Mouse (Mus musculus): ENCODE data around the gene Alpl.

Alpl gene

DNA sequence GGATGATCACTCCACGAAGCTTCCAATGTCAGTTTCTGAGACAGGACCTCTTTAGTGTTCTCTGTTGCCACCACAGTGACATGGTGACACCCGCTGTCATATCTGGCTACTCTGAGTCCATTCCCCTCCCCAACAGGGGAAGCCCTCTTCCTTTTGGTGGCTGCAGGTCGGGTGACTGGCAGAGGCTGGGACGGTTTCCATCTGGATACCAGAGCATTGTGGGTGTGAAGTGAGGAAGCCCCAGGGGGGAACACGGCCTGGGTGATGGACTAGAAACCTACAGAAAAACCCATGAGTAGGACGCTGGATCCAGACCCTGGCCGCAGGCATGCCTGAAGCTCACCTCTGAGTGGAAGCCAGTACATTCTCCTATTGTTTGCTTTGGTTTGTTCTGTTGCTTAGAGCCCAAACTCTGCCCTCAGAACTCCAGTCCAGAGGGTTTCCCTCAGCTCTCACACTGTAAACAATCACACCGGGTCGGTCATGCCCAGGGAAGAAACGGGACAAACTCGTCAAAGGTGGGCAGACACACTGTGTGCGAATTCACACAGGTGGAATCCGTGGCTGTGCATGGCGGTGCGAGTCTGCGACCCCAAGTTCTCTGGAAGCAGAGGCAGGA is 23.6 kb downstream of the Alpl start:
- Histone ChIP-seq H3K36me3 (ENCODE audit: insufficient read depth, low read length) (peaks cover 57% of the 10 kb centered on the region), H3K9me3 (ENCODE audit: low read length) (no peaks in the 10 kb centered on the region), H3K4me3 (replicated peaks; ENCODE audit: low read length) (peak overlapping the region; percentile 30), H3K27me3 (ENCODE audit: insufficient read depth, low read length) (no peaks in the 10 kb centered on the region), H3K4me1 (replicated peaks; ENCODE audit: low read depth, low read length) (peaks cover 92% of the 10 kb centered on the region)
- no peak for TF ChIP-seq POU5F1 (IDR thresholded peaks at IDR 0.05; ENCODE audit: borderline replicate concordance, low read length)
- no peak for TF ChIP-seq NANOG (IDR thresholded peaks at IDR 0.05; ENCODE audit: borderline replicate concordance, low read length)
- no peak for TF ChIP-seq CTCF (conservative IDR thresholded peaks at IDR 0.05; ENCODE audit: low read length)

DNA sequence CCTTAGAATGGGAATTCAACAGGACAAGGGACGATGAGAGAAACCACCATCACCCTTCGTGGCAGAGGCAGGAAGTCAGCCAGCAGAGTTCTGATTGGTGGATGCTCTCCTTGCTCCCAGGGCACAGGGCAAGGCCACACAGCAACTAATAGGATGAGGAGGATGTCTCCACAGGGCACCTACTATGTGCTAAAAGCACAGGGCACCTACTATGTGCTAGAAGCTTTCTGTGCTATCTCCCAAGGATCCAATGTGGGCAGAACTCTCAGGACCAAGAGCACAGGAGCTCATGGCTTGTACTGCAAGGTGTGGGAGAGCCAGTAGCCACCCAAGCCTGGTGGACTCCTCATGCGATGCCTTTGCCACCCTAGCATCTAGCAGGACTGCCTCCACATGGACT is 24.4 kb downstream of the Alpl start:
- TF ChIP-seq CTCF (conservative IDR thresholded peaks at IDR 0.05; ENCODE audit: low read length) (no peak), NANOG (IDR thresholded peaks at IDR 0.05; ENCODE audit: borderline replicate concordance, low read length) (no peak), POU5F1 (IDR thresholded peaks at IDR 0.05; ENCODE audit: borderline replicate concordance, low read length) (no peak)
- no peaks in the 10 kb centered on the region for H3K9me3 ChIP-seq (ENCODE audit: low read length)
- peak overlapping the region; percentile 2; the same call in 1 of the 2 replicates for H3K4me3 ChIP-seq (replicated peaks; ENCODE audit: low read length)
- H3K36me3 ChIP-seq (ENCODE audit: insufficient read depth, low read length): peaks cover 64% of the 10 kb centered on the region
- H3K27me3 ChIP-seq (ENCODE audit: insufficient read depth, low read length): no peaks in the 10 kb centered on the region
- peaks cover 92% of the 10 kb centered on the region for H3K4me1 ChIP-seq (replicated peaks; ENCODE audit: low read depth, low read length)

DNA sequence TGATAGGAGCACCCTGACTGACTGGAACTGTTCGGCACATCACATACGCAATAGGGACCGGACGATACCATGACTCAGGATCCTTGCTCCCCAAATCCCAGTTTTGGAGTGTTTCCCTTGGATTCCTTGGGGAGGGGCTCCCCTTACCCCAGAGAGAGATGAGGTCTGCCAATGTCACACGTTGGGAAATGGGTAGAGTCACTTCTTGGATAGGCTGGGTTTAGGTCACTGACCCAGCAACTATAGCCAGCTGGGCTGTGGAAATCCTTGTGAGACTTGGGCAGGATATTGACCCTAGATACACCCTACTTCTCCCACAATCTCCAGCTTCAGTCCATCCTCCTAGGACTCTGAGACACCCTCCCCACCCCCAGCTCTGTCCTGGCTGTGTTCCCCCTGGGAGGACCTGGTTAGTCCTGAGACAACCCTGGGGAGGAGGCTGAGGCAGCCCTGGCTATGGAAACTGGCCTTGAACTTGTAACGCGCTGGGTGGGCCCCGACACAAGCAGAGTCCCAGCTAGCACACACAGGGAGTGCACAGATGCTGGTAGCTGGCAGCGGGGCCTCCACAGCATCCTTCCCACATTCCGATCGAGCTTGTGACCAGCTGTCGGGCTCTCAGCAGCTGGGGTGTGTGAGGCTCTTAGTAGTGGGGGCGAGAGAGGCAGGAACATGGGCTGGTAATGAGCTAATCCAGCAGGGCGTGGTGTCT is 25.1 kb downstream of the Alpl start:
- Histone ChIP-seq H3K9me3 (ENCODE audit: low read length) (no peaks in the 10 kb centered on the region), H3K4me3 (replicated peaks; ENCODE audit: low read length) (peak overlapping the region; percentile 2), H3K4me1 (replicated peaks; ENCODE audit: low read depth, low read length) (peaks cover 94% of the 10 kb centered on the region), H3K27me3 (ENCODE audit: insufficient read depth, low read length) (no peaks in the 10 kb centered on the region), H3K36me3 (ENCODE audit: insufficient read depth, low read length) (peaks cover 65% of the 10 kb centered on the region)
- TF ChIP-seq CTCF (conservative IDR thresholded peaks at IDR 0.05; ENCODE audit: low read length) (no peak), NANOG (IDR thresholded peaks at IDR 0.05; ENCODE audit: borderline replicate concordance, low read length) (no peak), POU5F1 (IDR thresholded peaks at IDR 0.05; ENCODE audit: borderline replicate concordance, low read length) (no peak)

DNA sequence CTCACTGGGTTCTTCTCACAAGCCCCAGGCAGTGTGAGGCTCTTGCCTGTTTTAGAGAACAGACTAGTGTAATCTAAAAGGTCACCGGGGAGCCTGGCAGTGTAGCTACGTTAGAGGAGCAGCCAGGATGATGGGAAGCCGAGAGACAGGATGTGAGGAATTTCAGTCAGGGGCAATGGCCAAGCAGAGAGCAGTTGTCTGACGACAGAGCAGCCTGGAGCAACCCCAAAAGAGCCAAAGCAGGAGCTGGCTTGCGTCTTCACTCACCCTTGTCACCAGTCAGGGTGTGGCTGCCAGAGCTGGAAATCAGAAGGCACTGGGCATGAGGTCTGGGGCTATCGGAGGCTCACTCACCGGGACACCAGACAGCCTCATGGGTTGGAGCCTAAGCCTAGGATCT is 26.5 kb downstream of the Alpl start:
- H3K9me3 ChIP-seq (ENCODE audit: low read length): no peaks in the 10 kb centered on the region
- TF ChIP-seq NANOG (IDR thresholded peaks at IDR 0.05; ENCODE audit: borderline replicate concordance, low read length): no peak
- TF ChIP-seq POU5F1 (IDR thresholded peaks at IDR 0.05; ENCODE audit: borderline replicate concordance, low read length): no peak
- TF ChIP-seq CTCF (conservative IDR thresholded peaks at IDR 0.05; ENCODE audit: low read length): no peak
- H3K36me3 ChIP-seq (ENCODE audit: insufficient read depth, low read length): peaks cover 71% of the 10 kb centered on the region
- H3K27me3 ChIP-seq (ENCODE audit: insufficient read depth, low read length): no peaks in the 10 kb centered on the region
- peak overlapping the region; percentile 37 for H3K4me3 ChIP-seq (replicated peaks; ENCODE audit: low read length)
- peaks cover 100% of the 10 kb centered on the region for H3K4me1 ChIP-seq (replicated peaks; ENCODE audit: low read depth, low read length)

DNA sequence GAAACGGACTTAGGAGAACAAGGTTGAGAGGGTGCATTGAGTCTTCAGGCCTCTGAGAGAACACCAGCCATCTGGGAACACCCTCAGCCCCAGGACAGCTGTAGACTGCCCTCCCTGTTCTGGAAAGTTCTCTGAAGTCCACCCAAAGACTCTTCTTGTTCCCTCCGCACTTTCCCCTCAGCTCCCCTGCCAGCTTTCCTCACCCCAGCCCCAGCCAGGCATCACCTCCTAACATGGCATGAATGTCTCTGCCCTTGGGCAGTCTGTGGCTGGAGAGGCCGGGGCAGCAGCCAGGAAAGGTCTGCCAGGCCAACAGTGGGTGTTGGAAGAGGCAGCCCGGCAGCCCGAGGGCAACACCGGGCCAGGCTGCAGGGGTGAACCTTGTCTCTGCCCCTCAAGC is 27.4 kb downstream of the Alpl start:
- H3K4me3 ChIP-seq (replicated peaks; ENCODE audit: low read length): peak overlapping the region; percentile 37; the same call in 1 of the 2 replicates
- no peaks in the 10 kb centered on the region for H3K27me3 ChIP-seq (ENCODE audit: insufficient read depth, low read length)
- TF ChIP-seq NANOG (IDR thresholded peaks at IDR 0.05; ENCODE audit: borderline replicate concordance, low read length) (no peak), CTCF (conservative IDR thresholded peaks at IDR 0.05; ENCODE audit: low read length) (no peak), POU5F1 (IDR thresholded peaks at IDR 0.05; ENCODE audit: borderline replicate concordance, low read length) (no peak)
- H3K36me3 ChIP-seq (ENCODE audit: insufficient read depth, low read length): peaks cover 68% of the 10 kb centered on the region
- H3K9me3 ChIP-seq (ENCODE audit: low read length): no peaks in the 10 kb centered on the region
- H3K4me1 ChIP-seq (replicated peaks; ENCODE audit: low read depth, low read length): peaks cover 99% of the 10 kb centered on the region

DNA sequence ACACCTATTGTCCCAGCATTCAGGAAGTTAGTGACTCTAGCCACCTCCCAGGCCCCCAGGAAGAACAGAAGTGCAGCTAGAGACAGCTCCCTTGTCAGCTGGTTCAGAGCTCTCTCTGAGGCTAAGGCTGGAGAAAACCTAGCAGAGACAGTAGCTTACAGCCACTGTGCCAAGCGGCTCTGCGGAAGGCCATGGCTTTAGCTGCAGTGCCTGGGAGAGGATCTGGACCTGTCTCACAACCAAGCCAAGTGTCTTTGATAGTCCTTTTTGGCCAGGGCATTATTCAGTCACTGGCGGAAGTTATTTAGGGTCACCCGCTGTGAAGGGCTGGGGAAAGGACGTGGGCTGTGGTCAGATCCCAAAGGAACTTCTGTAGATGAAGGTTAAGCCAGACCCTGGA is 27.8 kb downstream of the Alpl start:
- Histone ChIP-seq H3K4me1 (replicated peaks; ENCODE audit: low read depth, low read length) (peaks cover 99% of the 10 kb centered on the region), H3K4me3 (replicated peaks; ENCODE audit: low read length) (peak overlapping the region; percentile 37; the same call in 1 of the 2 replicates), H3K9me3 (ENCODE audit: low read length) (no peaks in the 10 kb centered on the region), H3K36me3 (ENCODE audit: insufficient read depth, low read length) (peaks cover 65% of the 10 kb centered on the region), H3K27me3 (ENCODE audit: insufficient read depth, low read length) (no peaks in the 10 kb centered on the region)
- TF ChIP-seq NANOG (IDR thresholded peaks at IDR 0.05; ENCODE audit: borderline replicate concordance, low read length) (no peak), POU5F1 (IDR thresholded peaks at IDR 0.05; ENCODE audit: borderline replicate concordance, low read length) (no peak), CTCF (conservative IDR thresholded peaks at IDR 0.05; ENCODE audit: low read length) (no peak)

DNA sequence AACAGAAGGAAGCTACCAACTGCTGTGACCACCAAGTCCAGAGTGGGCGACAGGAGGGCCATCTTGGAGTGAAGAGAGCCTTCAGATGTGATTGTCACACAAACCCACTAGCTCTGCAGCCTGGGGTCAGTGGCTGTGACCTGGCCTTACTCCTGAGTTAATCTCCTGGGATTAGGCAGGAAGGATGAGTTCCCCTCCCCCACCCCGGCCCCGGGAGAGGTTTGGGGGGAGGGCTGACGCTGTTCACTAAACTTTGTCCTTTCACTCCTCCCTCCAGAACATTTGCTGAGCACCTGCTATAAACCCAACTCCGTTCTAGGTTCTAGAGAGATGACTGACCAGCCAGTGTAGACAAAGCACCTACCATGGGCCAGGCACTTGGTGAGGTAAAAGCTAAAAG is 29.8 kb downstream of the Alpl start:
- Histone ChIP-seq H3K9me3 (ENCODE audit: low read length) (no peaks in the 10 kb centered on the region), H3K4me1 (replicated peaks; ENCODE audit: low read depth, low read length) (peaks cover 93% of the 10 kb centered on the region), H3K4me3 (replicated peaks; ENCODE audit: low read length) (peak overlapping the region; percentile 49), H3K27me3 (ENCODE audit: insufficient read depth, low read length) (no peaks in the 10 kb centered on the region), H3K36me3 (ENCODE audit: insufficient read depth, low read length) (peaks cover 46% of the 10 kb centered on the region)
- no peak for TF ChIP-seq POU5F1 (IDR thresholded peaks at IDR 0.05; ENCODE audit: borderline replicate concordance, low read length)
- TF ChIP-seq NANOG (IDR thresholded peaks at IDR 0.05; ENCODE audit: borderline replicate concordance, low read length): no peak
- no peak for TF ChIP-seq CTCF (conservative IDR thresholded peaks at IDR 0.05; ENCODE audit: low read length)

DNA sequence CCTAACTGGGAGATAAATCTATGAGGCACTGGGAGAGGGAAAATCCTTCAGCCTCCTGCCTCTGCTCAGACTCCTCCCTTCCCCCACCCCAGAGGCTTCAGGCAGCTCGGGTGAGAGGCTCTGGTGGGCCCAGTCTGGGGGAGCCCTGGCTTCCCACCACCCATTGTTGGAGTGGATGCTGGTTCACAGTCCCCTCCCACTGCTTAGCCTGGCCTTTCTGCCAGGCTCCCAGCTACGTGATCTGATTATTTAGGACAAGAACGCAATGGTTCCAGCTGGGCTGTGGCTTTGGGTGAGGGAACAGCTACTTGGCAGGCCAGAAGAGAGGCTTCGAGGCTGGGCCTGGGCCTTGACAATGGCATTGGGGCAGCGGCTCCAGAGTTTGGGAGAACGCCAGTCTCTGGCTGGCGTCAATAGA is 30.6 kb downstream of the Alpl start:
- Histone ChIP-seq H3K27me3 (ENCODE audit: insufficient read depth, low read length) (no peaks in the 10 kb centered on the region), H3K36me3 (ENCODE audit: insufficient read depth, low read length) (peaks cover 52% of the 10 kb centered on the region), H3K4me3 (replicated peaks; ENCODE audit: low read length) (peak overlapping the region; percentile 49), H3K9me3 (ENCODE audit: low read length) (no peaks in the 10 kb centered on the region), H3K4me1 (replicated peaks; ENCODE audit: low read depth, low read length) (peaks cover 85% of the 10 kb centered on the region)
- TF ChIP-seq CTCF (conservative IDR thresholded peaks at IDR 0.05; ENCODE audit: low read length) (no peak), NANOG (IDR thresholded peaks at IDR 0.05; ENCODE audit: borderline replicate concordance, low read length) (no peak), POU5F1 (IDR thresholded peaks at IDR 0.05; ENCODE audit: borderline replicate concordance, low read length) (no peak)

Data from E14TG2a.4 (cell line).